Mouse (Mus musculus): Measurements from ENCODE around the gene Adipor1. TPM values are rescaled to one million over a fixed set of nuclear protein-coding genes. Genes with fewer than 3 reads are reported as not detected.
"Not testable (repeated sequence)": the region's sequence is repeated elsewhere in the genome, so short reads cannot be mapped to it uniquely, and the experiment has no call there.

Gene Adipor1
- polyA plus RNA-seq, 1 experiment from 2014 or later = 121 TPM

DNA sequence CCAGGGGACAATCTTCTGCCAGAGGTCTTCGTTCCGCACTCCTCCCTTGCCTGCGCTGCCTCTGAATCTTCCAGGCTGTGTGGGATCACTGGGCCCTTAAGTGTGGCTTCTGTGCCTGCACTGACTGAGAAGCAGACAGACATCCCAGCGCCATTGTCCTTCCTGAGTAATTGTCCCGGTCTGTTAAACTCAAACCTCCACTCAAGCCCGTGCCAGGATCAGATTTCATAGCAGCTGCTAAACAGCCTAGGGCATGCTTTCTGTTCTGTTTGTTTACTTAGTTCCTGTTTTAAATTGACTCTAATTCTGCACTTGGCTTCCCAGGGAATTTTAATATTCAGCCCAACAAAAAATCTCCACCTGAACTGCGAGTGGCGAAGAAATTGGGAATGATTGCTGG lies 7.1 kb upstream of the Adipor1 start:
- WGBS (ENCODE audit: missing documents) = 96% methylated on average over 8 of the region's 8 CpGs
- H3K27ac ChIP-seq = no peak overlapping the region
- peaks cover 41% of the 10 kb centered on the region for H3K36me3 ChIP-seq (ENCODE audit: inconsistent target)
- H3K4me3 ChIP-seq (ENCODE audit: inconsistent target) = no peak overlapping the region
- H3K79me2 ChIP-seq (ENCODE audit: inconsistent target) = peaks cover 14% of the 10 kb centered on the region

DNA sequence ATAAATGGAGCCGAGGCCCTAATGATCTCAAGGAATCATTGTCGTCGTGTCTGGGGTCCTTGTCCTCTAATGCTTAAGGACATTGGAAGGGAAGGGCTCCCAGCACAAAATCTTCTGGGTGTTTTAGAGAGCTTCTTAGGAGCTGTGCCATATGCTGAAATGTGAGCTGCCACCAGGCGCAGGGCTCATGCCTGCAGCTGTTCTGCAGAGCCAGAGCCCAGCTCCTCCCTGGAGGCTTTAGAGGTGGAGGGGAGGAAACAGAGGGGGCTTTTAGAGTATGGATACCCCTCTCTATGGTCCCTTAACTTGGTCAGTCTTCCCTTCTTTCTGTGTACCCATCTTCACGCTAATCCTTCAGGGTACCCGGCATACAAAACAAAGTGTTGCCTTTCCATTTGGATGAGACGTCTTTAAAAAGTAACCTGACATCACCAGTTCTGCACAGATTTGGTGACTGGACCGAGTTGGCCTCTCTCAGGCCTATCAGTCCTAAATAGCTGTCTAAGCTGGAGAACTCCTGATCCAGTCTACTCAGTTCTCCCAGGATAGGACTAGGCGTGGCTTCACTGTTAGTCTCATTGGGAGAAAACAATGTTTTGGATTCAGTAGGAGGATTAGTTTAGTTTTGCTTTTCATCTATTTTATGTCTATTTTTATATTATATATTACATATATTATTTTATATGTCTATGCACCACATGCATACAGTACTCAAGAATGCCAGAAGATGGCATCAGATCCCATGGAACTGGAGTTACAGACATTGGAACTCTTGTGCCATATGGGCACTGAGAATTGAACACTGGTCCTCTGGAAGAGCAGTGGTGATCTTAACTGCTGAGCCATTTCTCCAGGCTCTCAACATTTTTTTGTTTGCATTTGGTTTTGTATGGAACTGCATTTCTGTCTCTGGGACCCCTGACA lies 3.2 kb upstream of the Adipor1 start:
- peaks cover 21% of the 10 kb centered on the region for H3K79me2 ChIP-seq (ENCODE audit: inconsistent target)
- H3K27ac ChIP-seq = no peak overlapping the region
- H3K36me3 ChIP-seq (ENCODE audit: inconsistent target) = peaks cover 41% of the 10 kb centered on the region
- no peak overlapping the region for H3K4me3 ChIP-seq (ENCODE audit: inconsistent target)
- 96% methylated on average over 9 of the region's 9 CpGs for WGBS (ENCODE audit: missing documents)

DNA sequence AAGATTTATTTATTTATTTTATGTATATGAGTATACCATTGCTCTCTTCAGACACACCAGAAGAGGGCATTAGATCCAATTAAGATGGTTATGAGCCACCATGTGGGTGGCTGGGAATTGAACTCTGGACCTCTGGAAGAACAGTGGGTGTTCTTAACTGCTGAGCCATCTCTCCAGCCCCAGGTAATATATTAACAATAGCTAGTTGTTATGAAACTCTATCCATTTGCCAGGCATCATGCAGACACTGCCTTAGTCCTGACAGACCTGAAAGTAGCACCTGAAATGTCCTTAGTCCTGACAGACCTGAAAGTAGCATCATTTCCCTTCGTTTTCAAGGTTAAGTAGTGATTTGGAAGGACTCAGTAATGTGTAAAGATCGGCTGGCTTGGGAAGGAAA lies 1.1 kb upstream of the Adipor1 start:
- Histone ChIP-seq H3K27ac (peak overlapping the region; percentile 96), H3K36me3 (ENCODE audit: inconsistent target) (peaks cover 26% of the 10 kb centered on the region), H3K79me2 (ENCODE audit: inconsistent target) (peaks cover 34% of the 10 kb centered on the region), H3K4me3 (ENCODE audit: inconsistent target) (no peak overlapping the region)
- WGBS (ENCODE audit: missing documents) = 76% methylated on average over 2 of the region's 2 CpGs

DNA sequence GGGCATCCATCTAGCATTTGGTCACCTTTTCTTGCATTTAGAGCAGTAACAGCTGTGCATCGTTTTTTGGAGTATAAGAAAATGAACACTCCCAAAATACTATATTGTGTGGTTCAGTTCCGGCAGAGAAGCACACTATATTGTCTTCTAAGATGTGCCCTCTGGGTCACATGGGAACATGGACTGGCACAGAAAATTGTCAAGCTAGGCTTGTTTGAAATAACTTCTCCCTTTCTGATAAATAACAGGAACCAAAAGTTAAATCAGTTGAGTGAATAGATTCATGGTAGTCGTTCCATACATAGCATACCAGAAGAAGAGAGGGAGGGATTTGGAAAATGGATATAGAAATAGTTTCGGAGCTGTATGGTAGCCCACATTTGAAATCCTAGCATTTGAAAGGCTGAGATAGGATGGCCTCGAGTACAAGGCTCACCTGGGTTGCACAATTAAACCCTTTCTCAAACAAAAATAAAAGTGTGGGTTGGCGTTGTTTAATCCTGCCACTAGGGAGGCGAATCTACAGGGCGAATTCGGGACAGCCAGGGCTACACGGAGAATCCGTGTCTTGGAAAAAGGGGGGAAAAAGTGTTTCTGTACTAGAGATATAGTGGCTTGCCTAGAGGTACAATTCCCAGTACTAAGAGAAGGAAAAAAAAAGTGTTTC lies 544 bp upstream of the Adipor1 start:
- H3K4me3 ChIP-seq (ENCODE audit: inconsistent target) = peak overlapping the region; percentile 24
- H3K36me3 ChIP-seq (ENCODE audit: inconsistent target) = peaks cover 20% of the 10 kb centered on the region
- peak overlapping the region; percentile 96 for H3K27ac ChIP-seq
- WGBS (ENCODE audit: missing documents) = 11% methylated on average over 11 of the region's 11 CpGs
- peaks cover 40% of the 10 kb centered on the region for H3K79me2 ChIP-seq (ENCODE audit: inconsistent target)

DNA sequence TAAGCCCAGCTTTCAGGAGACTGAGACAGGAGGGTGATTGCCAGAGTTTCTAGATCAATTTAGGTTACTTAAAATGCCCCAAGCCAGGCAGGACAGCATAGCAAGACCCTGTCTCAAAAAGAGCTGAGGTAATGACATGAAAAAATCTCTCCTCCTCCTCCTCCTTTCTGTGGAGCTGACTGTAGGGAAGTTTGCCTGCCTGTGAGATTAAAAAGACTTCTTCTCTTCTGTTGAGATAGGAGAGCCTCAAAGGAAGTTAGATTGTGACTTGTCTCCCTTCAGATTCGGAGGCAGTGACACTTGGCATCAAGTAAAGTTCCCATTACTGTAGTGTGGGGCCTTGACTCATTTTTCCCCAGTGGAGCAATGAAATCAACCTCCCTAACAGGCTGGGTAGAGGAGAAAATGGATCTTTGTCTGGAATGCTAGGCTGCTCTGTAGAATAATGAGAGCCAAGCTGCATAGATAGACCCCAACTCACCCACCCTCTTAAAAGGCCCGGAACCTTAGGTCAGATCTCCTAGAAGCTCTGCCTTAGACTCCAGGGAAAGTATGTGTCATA lies 3.3 kb downstream of the Adipor1 start:
- no peak overlapping the region for H3K4me3 ChIP-seq (ENCODE audit: inconsistent target)
- peaks cover 7% of the 10 kb centered on the region; the same call in 1 of the 2 replicates for H3K36me3 ChIP-seq (ENCODE audit: inconsistent target)
- H3K27ac ChIP-seq = peak overlapping the region; percentile 89
- WGBS (ENCODE audit: missing documents) = 50% methylated on average over 2 of the region's 2 CpGs
- peaks cover 75% of the 10 kb centered on the region for H3K79me2 ChIP-seq (ENCODE audit: inconsistent target)

DNA sequence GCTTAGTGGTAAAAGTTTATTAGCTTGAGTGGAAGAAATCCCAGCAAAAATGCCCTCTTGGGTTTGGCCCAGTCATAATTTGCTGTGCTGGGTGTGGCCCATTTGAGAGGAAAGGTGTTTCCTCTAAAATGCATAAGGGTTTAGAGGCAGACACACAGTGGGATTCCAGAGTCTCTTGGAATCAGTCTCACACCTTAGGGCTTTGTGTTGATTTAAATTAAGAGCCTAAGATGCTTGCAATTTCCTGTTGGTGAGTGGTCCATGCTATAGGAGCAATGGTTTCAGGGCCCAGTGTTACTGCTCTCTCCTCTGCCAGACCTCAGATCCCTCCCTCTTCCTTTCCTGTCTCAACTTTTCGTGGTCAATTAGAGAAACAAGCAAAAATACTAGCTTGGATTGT lies 4.0 kb downstream of the Adipor1 start:
- Histone ChIP-seq H3K79me2 (ENCODE audit: inconsistent target) (peaks cover 81% of the 10 kb centered on the region), H3K4me3 (ENCODE audit: inconsistent target) (no peak overlapping the region), H3K27ac (peak overlapping the region; percentile 89), H3K36me3 (ENCODE audit: inconsistent target) (peaks cover 14% of the 10 kb centered on the region; the same call in 1 of the 2 replicates)
- 0% methylated on average over 1 of the region's 1 CpGs for WGBS (ENCODE audit: missing documents)

DNA sequence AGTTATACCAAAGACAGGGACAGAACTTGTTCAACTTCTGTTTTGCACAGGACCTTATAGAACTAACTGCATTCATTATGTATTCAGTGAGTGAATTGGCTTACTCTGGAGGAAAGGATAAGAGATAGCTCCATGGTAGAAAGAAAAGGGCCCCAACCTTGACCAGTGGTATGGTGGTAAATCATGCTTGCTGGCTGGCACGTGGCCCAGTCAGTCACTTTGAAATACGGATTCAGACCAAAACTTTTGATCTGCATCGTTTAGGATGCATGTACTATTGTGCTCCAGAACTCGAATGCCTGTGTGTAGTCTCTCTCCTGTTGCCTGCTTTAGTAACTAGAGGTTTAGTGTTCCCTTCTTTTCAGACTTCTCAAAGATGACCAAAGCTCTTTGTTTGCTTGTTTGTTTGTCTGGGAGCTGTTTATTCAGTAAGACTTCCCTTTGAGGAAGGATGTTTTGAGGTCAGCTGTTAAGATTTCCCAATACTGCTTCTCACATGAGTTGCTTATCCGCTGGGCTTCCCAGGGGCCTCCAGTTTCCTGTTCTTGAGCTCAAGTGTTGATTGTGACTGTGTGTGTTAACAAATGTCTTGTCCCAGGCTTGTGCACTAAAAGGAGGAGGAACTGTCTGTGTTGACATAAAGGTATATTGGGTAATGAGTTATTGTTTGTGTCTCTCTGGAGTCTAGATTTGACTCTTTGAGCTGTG lies 4.7 kb downstream of the Adipor1 start:
- peaks cover 21% of the 10 kb centered on the region for H3K36me3 ChIP-seq (ENCODE audit: inconsistent target)
- 0% methylated on average over 5 of the region's 5 CpGs for WGBS (ENCODE audit: missing documents)
- peaks cover 88% of the 10 kb centered on the region for H3K79me2 ChIP-seq (ENCODE audit: inconsistent target)
- H3K4me3 ChIP-seq (ENCODE audit: inconsistent target) = no peak overlapping the region
- H3K27ac ChIP-seq = peak overlapping the region; percentile 89

DNA sequence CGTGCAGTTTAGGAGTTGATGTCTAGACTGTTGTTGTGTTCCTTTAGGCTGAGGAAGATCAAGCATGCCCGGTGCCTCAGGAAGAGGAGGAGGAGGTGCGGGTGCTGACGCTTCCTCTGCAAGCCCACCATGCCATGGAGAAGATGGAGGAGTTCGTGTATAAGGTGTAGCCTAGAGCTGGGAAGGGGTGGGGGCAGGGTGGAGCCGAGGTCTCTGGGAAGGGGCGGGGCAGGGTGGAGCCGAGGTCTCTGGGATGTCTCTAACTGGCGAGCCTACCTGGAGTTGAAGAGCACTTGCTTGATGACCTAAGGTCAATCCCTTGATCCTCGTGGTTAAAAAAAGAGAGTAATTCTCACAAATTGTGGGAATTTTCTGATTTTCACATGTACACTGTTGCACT lies 8.7 kb downstream of the Adipor1 start:
- peaks cover 75% of the 10 kb centered on the region for H3K79me2 ChIP-seq (ENCODE audit: inconsistent target)
- H3K4me3 ChIP-seq (ENCODE audit: inconsistent target) = no peak overlapping the region
- peaks cover 61% of the 10 kb centered on the region for H3K36me3 ChIP-seq (ENCODE audit: inconsistent target)
- H3K27ac ChIP-seq = no peak overlapping the region
- 82% methylated on average over 8 of the region's 10 CpGs for WGBS (ENCODE audit: missing documents)

DNA sequence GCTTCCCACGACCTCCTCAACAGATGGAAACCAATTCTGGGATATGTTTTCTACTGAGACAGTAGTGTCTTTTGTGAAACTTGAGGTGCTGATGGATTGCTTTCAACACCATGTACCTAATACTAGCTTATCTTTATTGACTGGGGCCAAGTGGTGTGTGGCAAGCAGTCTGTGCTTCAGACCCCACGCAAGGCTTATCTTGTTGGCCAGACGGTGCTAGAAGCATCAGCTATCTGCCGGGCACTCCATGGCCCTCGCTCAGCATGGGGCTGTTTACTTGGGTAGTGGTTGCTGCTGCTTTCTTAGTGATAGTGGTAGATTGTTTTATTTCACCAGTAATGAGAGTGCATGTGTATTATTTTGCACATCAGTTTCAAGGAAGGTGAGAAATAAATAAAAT lies 11.1 kb downstream of the Adipor1 start:
- peaks cover 83% of the 10 kb centered on the region for H3K36me3 ChIP-seq (ENCODE audit: inconsistent target)
- peaks cover 55% of the 10 kb centered on the region for H3K79me2 ChIP-seq (ENCODE audit: inconsistent target)
- H3K27ac ChIP-seq = no peak overlapping the region
- no peak overlapping the region for H3K4me3 ChIP-seq (ENCODE audit: inconsistent target)
- 96% methylated on average over 5 of the region's 5 CpGs for WGBS (ENCODE audit: missing documents)

DNA sequence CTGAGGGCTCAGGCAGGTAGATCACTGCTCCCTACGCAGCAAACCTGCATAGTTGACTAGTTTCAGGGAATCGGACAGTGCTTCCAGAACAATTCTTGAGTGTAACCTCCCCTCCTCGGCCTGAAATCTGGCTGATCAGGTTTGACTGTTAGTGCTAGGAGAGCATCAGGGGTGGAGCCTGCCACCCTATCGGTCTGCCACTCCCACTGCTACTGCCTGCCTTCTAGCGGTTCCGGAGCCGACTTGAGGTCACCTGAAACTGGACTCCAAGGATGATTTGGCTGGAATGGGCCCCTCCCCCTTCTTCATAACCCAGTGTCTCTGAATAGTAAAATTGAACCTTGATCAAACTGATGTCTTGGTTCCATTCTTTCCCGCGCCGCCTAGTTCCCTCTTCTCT lies 17.8 kb downstream of the Adipor1 start:
- WGBS (ENCODE audit: missing documents) = 94% methylated on average over 10 of the region's 10 CpGs
- Histone ChIP-seq H3K79me2 (ENCODE audit: inconsistent target) (peaks cover 8% of the 10 kb centered on the region; the same call in 1 of the 2 replicates), H3K36me3 (ENCODE audit: inconsistent target) (peaks cover 51% of the 10 kb centered on the region; the same call in 1 of the 2 replicates), H3K27ac (no peak overlapping the region), H3K4me3 (ENCODE audit: inconsistent target) (no peak overlapping the region)

DNA sequence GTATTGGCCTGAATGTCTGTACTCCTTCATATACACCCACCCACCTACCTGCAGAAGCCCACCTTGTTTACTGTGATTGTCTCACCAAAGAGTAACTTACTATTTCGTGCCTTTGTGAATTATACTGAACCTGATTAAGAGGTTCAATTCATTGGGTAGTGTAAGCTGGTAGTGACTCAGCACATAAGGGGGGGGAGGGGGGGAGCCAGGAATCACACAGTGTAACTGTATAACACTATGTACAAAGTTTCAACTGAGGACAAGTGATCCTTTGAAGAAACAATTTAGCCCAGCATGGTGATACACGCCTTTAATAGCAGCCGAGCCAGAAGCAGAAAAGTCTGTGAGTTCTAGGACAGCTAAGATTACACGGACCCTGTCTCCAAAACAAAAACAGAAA lies 18.3 kb downstream of the Adipor1 start:
- Histone ChIP-seq H3K27ac (no peak overlapping the region), H3K4me3 (ENCODE audit: inconsistent target) (no peak overlapping the region), H3K36me3 (ENCODE audit: inconsistent target) (peaks cover 46% of the 10 kb centered on the region; the same call in 1 of the 2 replicates), H3K79me2 (ENCODE audit: inconsistent target) (peaks cover 3% of the 10 kb centered on the region; the same call in 1 of the 2 replicates)
- 89% methylated on average over 4 of the region's 4 CpGs for WGBS (ENCODE audit: missing documents)

DNA sequence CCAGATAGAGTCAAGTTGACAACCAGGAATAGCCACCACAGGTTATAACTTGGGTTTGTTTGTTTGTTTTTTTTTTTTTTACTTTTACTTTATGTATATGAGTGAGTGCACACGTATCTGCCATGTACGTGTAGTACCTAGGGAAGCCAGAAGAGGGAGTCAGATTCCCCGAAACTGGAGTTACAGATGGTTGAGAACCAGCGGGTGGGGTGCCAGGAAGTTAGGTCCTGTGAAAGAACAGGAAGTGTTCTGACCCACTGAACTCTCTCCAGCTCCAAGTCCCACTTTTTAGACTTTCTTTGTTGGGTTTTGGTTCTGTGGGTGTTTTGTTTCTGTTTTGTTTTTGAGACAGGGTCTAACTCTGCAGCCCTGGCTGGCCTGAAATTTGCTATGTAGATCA lies 20.2 kb downstream of the Adipor1 start:
- WGBS (ENCODE audit: missing documents) = 42% methylated on average over 4 of the region's 4 CpGs
- Histone ChIP-seq H3K36me3 (ENCODE audit: inconsistent target) (peaks cover 29% of the 10 kb centered on the region; the same call in 1 of the 2 replicates), H3K4me3 (ENCODE audit: inconsistent target) (no peak overlapping the region), H3K27ac (no peak overlapping the region), H3K79me2 (ENCODE audit: inconsistent target) (no peaks in the 10 kb centered on the region)

DNA sequence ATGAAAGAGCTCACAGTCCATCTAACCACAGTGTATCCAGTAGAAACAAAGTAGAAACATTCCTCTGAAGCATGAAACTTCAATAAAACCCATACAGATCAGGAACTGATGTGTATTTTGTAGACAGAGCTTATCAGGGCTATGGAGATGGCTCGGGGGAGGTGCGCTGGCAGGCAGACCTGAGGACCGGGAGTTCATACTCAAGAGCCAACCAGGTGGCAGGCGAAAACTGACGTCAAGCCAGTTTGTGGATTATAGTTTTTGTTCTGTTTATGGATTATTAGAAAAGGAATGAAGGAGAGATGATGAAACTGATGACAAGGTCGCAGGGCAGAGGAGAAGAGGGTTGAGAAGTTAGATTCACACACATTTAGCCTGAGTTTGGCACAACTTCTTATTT lies 25.3 kb downstream of the Adipor1 start:
- Histone ChIP-seq H3K4me3 (ENCODE audit: inconsistent target) (no peak overlapping the region), H3K79me2 (ENCODE audit: inconsistent target) (no peaks in the 10 kb centered on the region), H3K27ac (no peak overlapping the region), H3K36me3 (ENCODE audit: inconsistent target) (no peaks in the 10 kb centered on the region)
- 93% methylated on average over 6 of the region's 6 CpGs for WGBS (ENCODE audit: missing documents)

DNA sequence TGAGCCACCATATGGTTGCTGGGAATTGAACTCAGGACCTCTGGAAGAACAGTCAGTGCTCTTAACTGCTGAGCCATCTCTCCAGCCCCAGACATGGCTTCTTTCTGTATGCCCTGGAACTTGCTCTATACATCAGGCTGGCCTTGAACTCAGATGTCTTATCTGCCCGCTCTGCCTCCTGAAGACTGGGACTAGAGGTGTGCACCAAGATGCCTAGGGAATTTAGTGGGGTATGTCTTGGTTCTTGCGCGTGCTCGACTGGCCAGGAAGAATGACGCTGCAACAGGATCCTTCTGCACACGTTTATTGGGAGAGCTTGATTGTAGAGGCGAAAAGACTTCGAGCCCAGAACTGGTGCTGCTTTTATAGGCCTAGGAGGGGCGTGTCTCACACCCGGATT lies 26.6 kb downstream of the Adipor1 start:
- not testable (repeated sequence) for H3K4me3 ChIP-seq (ENCODE audit: inconsistent target); H3K27ac ChIP-seq; H3K36me3 ChIP-seq (ENCODE audit: inconsistent target); H3K79me2 ChIP-seq (ENCODE audit: inconsistent target)
- 98% methylated on average over 6 of the region's 10 CpGs for WGBS (ENCODE audit: missing documents)
